Mouse (Mus musculus): ENCODE measurements around the gene Six5.

Gene Six5

DNA sequence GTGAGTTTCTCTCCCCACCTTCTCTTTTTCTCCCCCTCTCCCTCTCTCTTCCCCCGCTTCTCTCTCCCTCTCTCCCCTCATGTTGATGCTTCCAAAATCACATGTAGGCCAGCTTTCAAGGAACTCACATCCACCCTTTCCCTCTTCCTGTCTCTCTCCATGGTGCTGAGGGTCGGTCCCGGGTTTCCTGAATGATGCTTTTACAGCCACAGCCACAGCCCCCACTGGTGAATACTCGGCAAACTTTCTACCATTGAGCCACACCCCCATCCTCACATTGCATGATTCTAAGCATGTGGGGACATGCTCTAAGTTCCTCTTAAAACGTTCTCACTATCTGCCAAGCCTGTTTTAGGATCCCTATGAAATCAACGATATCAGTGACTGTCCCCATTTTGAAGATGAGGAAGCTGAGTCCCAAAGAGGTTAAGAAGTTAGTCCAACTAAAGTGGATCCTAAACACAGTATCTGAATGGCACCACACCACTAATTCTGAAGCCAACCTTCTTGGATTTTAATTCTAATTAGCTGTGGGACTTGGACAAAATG lies 53.2 kb downstream of the Six5 start:
- DNase-seq (ENCODE audit: low spot score in 2 of 2): no peak

Measured in right cerebral cortex, postnatal 10 days (tissue).